Mouse (Mus musculus) liver, embryonic 14.5 days (tissue): ENCODE data around the gene Fam13c. TPM values are rescaled to one million over a fixed set of nuclear protein-coding genes. Genes with fewer than 3 reads are reported as not detected.

Experiments
- ATAC-seq: fragments of 200-750 bp; cut with Nextera tagmentation; 2 replicates; pipeline ENCODE4 v1.8.0; 2017; ENCODE audit warnings: moderate number of reproducible peaks, mild to moderate bottlenecking, moderate library complexity; ENCODE audit not compliant: insufficient read depth
- DNase-seq, 3 experiments: peaks; one replicate each; pipeline ENCODE4 v3.0.0-alpha.2; 2012 to 2013; ENCODE audit warnings: low read depth in 3 of 3, low spot score in 3 of 3
- H3K27ac ChIP-seq: fragments of 300-500 bp; sonication (generic); 2 replicates; pipeline ENCODE4 v1.5.1; 2014; ENCODE audit warnings: moderate library complexity, mild to moderate bottlenecking, control low read depth, inconsistent platforms
- H3K27me3 ChIP-seq: fragments of 300-500 bp; sonication (generic); 2 replicates; pipeline ENCODE4 v1.6.1; 2014; ENCODE audit warnings: mild to moderate bottlenecking, low read length, moderate library complexity; ENCODE audit not compliant: control insufficient read depth, insufficient read depth
- H3K36me3 ChIP-seq: fragments of 300-500 bp; sonication (generic); replicated peaks from 2 replicates; pipeline ENCODE4 v1.6.1; 2014; ENCODE audit warnings: low read depth; ENCODE audit not compliant: control insufficient read depth, insufficient read depth
- H3K4me1 ChIP-seq, 2 experiments: fragments of 200-500 bp in 1 of 2; fragments of 300-500 bp in 1 of 2; sonication (generic) in 1 of 2; replicated peaks; 2 replicates each; pipeline ENCODE4 v1.6.1; 2012 to 2014; ENCODE audit warnings: antibody characterized with exemption in 1 of 2, inconsistent platforms in 1 of 2, low read length in 1 of 2; ENCODE audit not compliant: control insufficient read depth in 2 of 2, insufficient read depth in 2 of 2
- H3K4me2 ChIP-seq: fragments of 300-500 bp; sonication (generic); 2 replicates; pipeline ENCODE4 v1.6.1; 2014; ENCODE audit warnings: low read depth, mild to moderate bottlenecking, control low read depth, moderate library complexity
- H3K4me3 ChIP-seq, 2 experiments: fragments of 200-500 bp in 1 of 2; fragments of 300-500 bp in 1 of 2; sonication (generic) in 1 of 2; 2 replicates each; pipeline ENCODE4 v1.5.1; 2012 to 2014; ENCODE audit warnings: low read depth in 2 of 2, low read length in 2 of 2, mild to moderate bottlenecking in 2 of 2, control low read depth in 1 of 2, inconsistent platforms in 1 of 2, moderate library complexity in 1 of 2; ENCODE audit not compliant: insufficient read depth in 1 of 2
- H3K9ac ChIP-seq: fragments of 300-500 bp; sonication (generic); replicated peaks from 2 replicates; pipeline ENCODE4 v1.6.1; 2014; ENCODE audit warnings: mild to moderate bottlenecking, control low read depth, moderate library complexity
- H3K9me3 ChIP-seq: fragments of 300-500 bp; sonication (generic); 2 replicates; pipeline ENCODE4 v1.6.1; 2016; ENCODE audit warnings: low read length, mixed read lengths; ENCODE audit not compliant: control insufficient read depth
- CTCF ChIP-seq: IDR thresholded peaks from 2 replicates; pipeline ENCODE4 v1.5.1; 2016; ENCODE audit warnings: antibody characterized with exemption, low read depth, control low read depth
- EP300 ChIP-seq: IDR thresholded peaks from 2 replicates; pipeline ENCODE4 v1.6.1; 2016; ENCODE audit warnings: antibody characterized with exemption, low read depth
- WGBS: fragments of 180-500 bp; shearing (Covaris S2); extraction: QIAGEN DNeasy Blood & Tissue Kit; methylation state at CpG from one replicate; pipeline ENCODE4 v1.1.7; 2014; ENCODE audit not compliant: insufficient replicate concordance; 5-methylcytosine and 5-hydroxymethylcytosine counted together
- polyA plus RNA-seq, 2 experiments: library from polyadenylated mRNA; depleted of rRNA in 1 of 2; stranded (reverse) in 1 of 2; unstranded in 1 of 2; fragments of >200 nt; fragmentation: Nextera tagmentation in 1 of 2; extraction: Ambion mirVana in 1 of 2; gene quantifications; 2 replicates each; pipeline versions ENCODE4 v1.2.1 to v1.2.3; 2012 to 2014

Gene Fam13c
- polyA plus RNA-seq, 2 experiments = 0.08 to 0.11 TPM

- 48% methylated on average over 2 of the region's 2 CpGs for WGBS
- Histone ChIP-seq H3K4me2 (no peak overlapping the region), H3K4me1 (no peaks in the 10 kb centered on the region), H3K4me3 (no peak overlapping the region), H3K36me3 (no peaks in the 10 kb centered on the region), H3K27ac (no peak overlapping the region), H3K27me3 (no peaks in the 10 kb centered on the region), H3K9me3 (no peaks in the 10 kb centered on the region), H3K9ac (no peak overlapping the region)
- DNase-seq (no peak), ATAC-seq (no peak)
- TF ChIP-seq EP300 (no peak), CTCF (no peak)
Measured at GRCm38 (mm10) chr10:70442156-70442555, 1.9 kb downstream of the Fam13c start.

- H3K9me3 ChIP-seq = no peaks in the 10 kb centered on the region
- H3K27ac ChIP-seq = no peak overlapping the region
- no peaks in the 10 kb centered on the region for H3K27me3 ChIP-seq
- no peaks in the 10 kb centered on the region for H3K4me1 ChIP-seq
- no peak overlapping the region for H3K4me3 ChIP-seq
- H3K9ac ChIP-seq = no peak overlapping the region
- no peak for TF ChIP-seq CTCF
- no peak for TF ChIP-seq EP300
- WGBS = 66% methylated on average over 5 of the region's 5 CpGs
- no peaks in the 10 kb centered on the region for H3K36me3 ChIP-seq
- DNase-seq (no peak), ATAC-seq (no peak)
- H3K4me2 ChIP-seq = no peak overlapping the region
Measured at GRCm38 (mm10) chr10:70442623-70443022, 2.3 kb downstream of the Fam13c start.

GRCm38 (mm10) chr10:70447787-70448186 is 7.5 kb downstream of the Fam13c start:
- no peak overlapping the region for H3K4me3 ChIP-seq
- H3K4me2 ChIP-seq = no peak overlapping the region
- H3K27ac ChIP-seq = no peak overlapping the region
- ATAC-seq (no peak), DNase-seq (no peak)
- H3K9me3 ChIP-seq = no peaks in the 10 kb centered on the region
- H3K36me3 ChIP-seq = no peaks in the 10 kb centered on the region
- no peaks in the 10 kb centered on the region for H3K4me1 ChIP-seq
- TF ChIP-seq EP300 (no peak), CTCF (no peak)
- WGBS = 36% methylated on average over 4 of the region's 4 CpGs
- no peak overlapping the region for H3K9ac ChIP-seq
- no peaks in the 10 kb centered on the region for H3K27me3 ChIP-seq

GRCm38 (mm10) chr10:70449206-70449605 is 8.9 kb downstream of the Fam13c start:
- no peaks in the 10 kb centered on the region for H3K36me3 ChIP-seq
- no peaks in the 10 kb centered on the region for H3K4me1 ChIP-seq
- ATAC-seq = no peak

GRCm38 (mm10) chr10:70455886-70456305 is 15.6 kb downstream of the Fam13c start:
- Histone ChIP-seq H3K36me3 (no peaks in the 10 kb centered on the region), H3K9me3 (no peaks in the 10 kb centered on the region), H3K4me1 (no peaks in the 10 kb centered on the region), H3K27ac (no peak overlapping the region), H3K4me2 (no peak overlapping the region), H3K9ac (no peak overlapping the region), H3K4me3 (no peak overlapping the region), H3K27me3 (no peaks in the 10 kb centered on the region)
- WGBS = 72% methylated on average over 8 of the region's 8 CpGs
- no peak for ATAC-seq
- TF ChIP-seq CTCF (no peak), EP300 (no peak)
- no peak for DNase-seq

More at GRCm38 (mm10) chr10:70449206-70449605, 8.9 kb downstream of the Fam13c start:
- TF ChIP-seq CTCF (no peak), EP300 (no peak)
- Histone ChIP-seq H3K4me3 (no peak overlapping the region), H3K27ac (no peak overlapping the region), H3K27me3 (no peaks in the 10 kb centered on the region), H3K4me2 (no peak overlapping the region), H3K9ac (no peak overlapping the region), H3K9me3 (no peaks in the 10 kb centered on the region)
- no peak for DNase-seq
- WGBS = 25% methylated on average over 8 of the region's 8 CpGs
